Comparison of ENCODE assay signal across 19 mouse cellular contexts in genomic region chr9:113208181-113208580, GRCm38 (mm10).
"Had no signal": no experiment of that assay in that cellular context is flagged by ENCODE, and none has a peak within 500 bp of the region (broad histone marks: within the 10 kb centered on the region; RNA-seq: fewer than 3 reads in every experiment).

No protein-coding gene starts in this region.

- H3K4me2 ChIP-seq: liver, embryonic 13.5 days; midbrain, embryonic 11.5 days; neural tube, embryonic 13.5 days; stomach, embryonic 15.5 days had no signal

- H3K9ac ChIP-seq: liver, embryonic 13.5 days; neural tube, embryonic 13.5 days; stomach, embryonic 15.5 days had no signal

- H3K9me3 ChIP-seq: neural tube, embryonic 13.5 days; stomach, embryonic 15.5 days had no signal

- H3K27me3 ChIP-seq: liver, embryonic 13.5 days; neural tube, embryonic 13.5 days; stomach, embryonic 15.5 days had no signal

- H3K36me3 ChIP-seq: liver, embryonic 13.5 days; neural tube, embryonic 13.5 days; stomach, embryonic 15.5 days had no signal

- DNase-seq: kidney, adult 9 months; kidney, postnatal 14 days; kidney, postnatal 4 days; layer of hippocampus, postnatal 36 days; liver, embryonic 13.5 days; lung, adult 2 months; lung, postnatal 14 days; lung, postnatal 4 days; midbrain, embryonic 14.5 days; retina, postnatal 1 day; right cerebral cortex, postnatal 25 days; spleen, adult 18-20 months; thymus, postnatal 25 days had no signal

- H3K4me1 ChIP-seq: liver, embryonic 13.5 days; stomach, embryonic 15.5 days had no signal

- H3K27ac ChIP-seq: layer of hippocampus, adult 2 months; left cerebral cortex, adult 2 months; liver, embryonic 13.5 days; neural tube, embryonic 13.5 days; stomach, embryonic 15.5 days had no signal

- H3K4me3 ChIP-seq: layer of hippocampus, adult 2 months; left cerebral cortex, adult 2 months; liver, embryonic 13.5 days; myocyte; neural tube, embryonic 13.5 days; stomach, embryonic 15.5 days had no signal
